ENCODE assay signal across 11 mouse cellular contexts in the genomic region with DNA sequence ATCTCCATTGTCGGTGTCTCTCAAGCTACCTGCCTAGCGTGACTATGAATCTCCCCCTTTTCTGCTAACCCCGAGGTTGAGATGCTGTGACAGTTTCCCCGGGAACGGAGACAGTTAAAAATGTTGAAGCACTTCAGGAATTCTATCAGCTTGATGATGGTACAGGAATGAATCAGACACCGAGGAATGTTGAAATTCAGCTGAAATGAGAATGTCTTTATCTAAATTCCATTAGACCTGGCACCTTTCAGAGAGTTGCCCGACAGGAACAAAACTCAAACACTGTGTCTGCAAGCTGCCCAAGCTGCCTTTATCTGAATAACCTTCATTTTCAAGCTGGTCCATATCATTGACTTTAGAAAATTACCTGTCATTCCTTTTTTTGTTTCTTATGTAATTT.
"Had no signal": no experiment of that assay in that cellular context is flagged by ENCODE, and none has a peak within 500 bp of the region (broad histone marks: within the 10 kb centered on the region; RNA-seq: fewer than 3 reads in every experiment).

No protein-coding gene starts in this region.

- H3K4me2 ChIP-seq: limb, embryonic 15.5 days; lung, embryonic 14.5 days; midbrain, embryonic 12.5 days; neural tube, embryonic 13.5 days; stomach, embryonic 15.5 days had no signal

- H3K36me3 ChIP-seq: limb, embryonic 15.5 days; midbrain, embryonic 12.5 days; neural tube, embryonic 13.5 days; stomach, embryonic 15.5 days had no signal

- H3K9me3 ChIP-seq: limb, embryonic 15.5 days; midbrain, embryonic 12.5 days; neural tube, embryonic 13.5 days; stomach, embryonic 15.5 days had no signal

- DNase-seq: kidney, postnatal 10 days; kidney, postnatal 4 days; lung, embryonic 14.5 days; right cerebral cortex, postnatal 14 days; thymus, adult 2 months; thymus, postnatal 25 days had no signal

- H3K4me1 ChIP-seq: limb, embryonic 15.5 days; neural tube, embryonic 13.5 days; stomach, embryonic 15.5 days had no signal

- H3K27ac ChIP-seq: left cerebral cortex, adult 2 months; limb, embryonic 15.5 days; midbrain, embryonic 12.5 days; neural tube, embryonic 13.5 days; stomach, embryonic 15.5 days had no signal

- H3K4me3 ChIP-seq: left cerebral cortex, adult 2 months; limb, embryonic 15.5 days; midbrain, embryonic 12.5 days; neural tube, embryonic 13.5 days; stomach, embryonic 15.5 days had no signal

- H3K9ac ChIP-seq: limb, embryonic 15.5 days; lung, embryonic 14.5 days; midbrain, embryonic 12.5 days; neural tube, embryonic 13.5 days; stomach, embryonic 15.5 days had no signal

- H3K27me3 ChIP-seq: midbrain, embryonic 12.5 days; neural tube, embryonic 13.5 days; stomach, embryonic 15.5 days had no signal
